Mouse (Mus musculus) midbrain, embryonic 14.5 days (tissue): ENCODE measurements at regions not wholly inside any gene's neighbourhood (a gene's known extent, or its start where the extent isn't known, plus 50 kb on each side); places are given as distances from the start of the nearest gene placed in this dataset.
A peak's percentile ranks its signal among the peaks of the same experiment; 100 is the strongest.

Experiments used
- ATAC-seq: fragments of 200-750 bp; cut with Nextera tagmentation; 2 replicates; pipeline ENCODE4 v1.8.0; 2017; ENCODE audit warnings: moderate number of reproducible peaks, moderate library complexity; ENCODE audit not compliant: low FRiP score, low TSS enrichment
- DNase-seq: peaks from one replicate; pipeline ENCODE4 v3.0.0-alpha.2; 2015
- H3K27ac ChIP-seq: fragments of 300-500 bp; sonication (generic); replicated peaks from 2 replicates; pipeline ENCODE4 v1.5.1; 2014; ENCODE audit warnings: mild to moderate bottlenecking, low read depth, low read length, moderate library complexity
- H3K27me3 ChIP-seq: fragments of 300-500 bp; sonication (generic); 2 replicates; pipeline ENCODE4 v1.6.1; 2014; ENCODE audit warnings: low read length, control low read depth, mixed read lengths; ENCODE audit not compliant: control insufficient read depth, insufficient read depth
- H3K36me3 ChIP-seq: fragments of 300-500 bp; sonication (generic); 2 replicates; pipeline ENCODE4 v1.6.1; 2014; ENCODE audit warnings: low read length, control low read depth; ENCODE audit not compliant: control insufficient read depth, insufficient read depth
- H3K4me1 ChIP-seq: fragments of 300-500 bp; sonication (generic); 2 replicates; pipeline ENCODE4 v1.6.1; 2014; ENCODE audit warnings: mild to moderate bottlenecking, antibody characterized with exemption, low read length, control low read depth; ENCODE audit not compliant: control insufficient read depth, insufficient read depth
- H3K4me2 ChIP-seq: fragments of 300-500 bp; sonication (generic); 2 replicates; pipeline ENCODE4 v1.6.1; 2014; ENCODE audit warnings: mild to moderate bottlenecking, low read length, moderate library complexity
- H3K4me3 ChIP-seq: fragments of 300-500 bp; sonication (generic); replicated peaks from 2 replicates; pipeline ENCODE4 v1.5.1; 2014; ENCODE audit warnings: low read depth, low read length
- H3K9ac ChIP-seq: fragments of 300-500 bp; sonication (generic); replicated peaks from 2 replicates; pipeline ENCODE4 v1.6.1; 2014; ENCODE audit warnings: mild to moderate bottlenecking, low read length, moderate library complexity
- H3K9me3 ChIP-seq: fragments of 300-500 bp; sonication (generic); 2 replicates; pipeline ENCODE4 v1.6.1; 2016; ENCODE audit warnings: low read length, control low read depth, mixed read lengths; ENCODE audit not compliant: control insufficient read depth
- WGBS: fragments of 180-500 bp; shearing (Covaris S2); extraction: QIAGEN DNeasy Blood & Tissue Kit; methylation state at CpG from one replicate; pipeline ENCODE4 v1.1.7; 2014; 5-methylcytosine and 5-hydroxymethylcytosine counted together

DNA sequence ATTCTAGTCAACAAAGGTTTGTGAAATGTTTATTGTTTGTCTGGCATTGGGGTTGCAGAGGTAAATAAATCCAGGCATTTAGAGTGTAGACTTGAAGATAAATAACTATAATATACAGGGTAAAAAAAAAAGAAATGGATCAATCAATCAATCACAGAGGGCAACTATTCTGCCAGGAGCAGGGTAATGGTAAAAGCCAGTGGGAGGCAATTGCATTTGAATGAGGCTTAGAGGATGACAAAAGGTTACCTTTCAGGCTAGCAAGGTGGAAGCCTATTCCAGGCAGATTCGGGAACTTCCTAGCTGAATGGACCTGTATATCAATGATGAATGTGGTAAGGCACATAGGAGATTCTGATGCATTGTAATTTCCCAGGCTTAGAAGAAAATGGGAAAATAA lies 557.6 kb downstream of the Cdk5rap2 start:
- H3K36me3 ChIP-seq, result no peaks in the 10 kb centered on the region
- WGBS, result 42% methylated on average over 1 of the region's 1 CpGs
- no peak for ATAC-seq

DNA sequence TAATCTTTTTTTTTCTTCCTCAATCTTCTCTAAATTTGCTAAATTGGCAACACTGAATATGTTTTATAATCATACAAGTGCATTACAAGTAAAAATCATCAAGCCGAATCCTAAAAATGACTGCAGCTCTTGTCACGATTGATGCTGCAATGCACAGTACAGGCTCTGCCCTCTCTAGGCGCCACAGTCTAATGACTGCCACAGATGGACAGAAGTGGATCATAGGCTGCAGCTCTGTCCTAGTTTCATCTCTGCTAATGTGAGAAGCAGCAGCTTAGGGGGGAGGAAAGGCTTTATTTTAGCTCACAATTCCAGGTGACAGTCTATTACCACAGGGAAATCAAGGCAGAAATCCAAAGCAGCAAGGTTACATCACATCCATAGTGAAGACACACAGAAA lies 560.8 kb downstream of the Cdk5rap2 start:
- Histone ChIP-seq H3K27ac (no peak overlapping the region), H3K9me3 (no peaks in the 10 kb centered on the region), H3K4me3 (no peak overlapping the region), H3K9ac (no peak overlapping the region), H3K27me3 (no peaks in the 10 kb centered on the region), H3K4me1 (no peaks in the 10 kb centered on the region), H3K36me3 (no peaks in the 10 kb centered on the region), H3K4me2 (no peak overlapping the region)
- 87% methylated on average over 3 of the region's 3 CpGs for WGBS
- ATAC-seq (no peak), DNase-seq (no peak)

More for the DNA sequence above, 557.6 kb downstream of the Cdk5rap2 start:
- Histone ChIP-seq H3K27ac (no peak overlapping the region), H3K9me3 (no peaks in the 10 kb centered on the region), H3K9ac (no peak overlapping the region), H3K4me1 (no peaks in the 10 kb centered on the region), H3K4me2 (no peak overlapping the region), H3K4me3 (no peak overlapping the region), H3K27me3 (no peaks in the 10 kb centered on the region)
- no peak for DNase-seq

DNA sequence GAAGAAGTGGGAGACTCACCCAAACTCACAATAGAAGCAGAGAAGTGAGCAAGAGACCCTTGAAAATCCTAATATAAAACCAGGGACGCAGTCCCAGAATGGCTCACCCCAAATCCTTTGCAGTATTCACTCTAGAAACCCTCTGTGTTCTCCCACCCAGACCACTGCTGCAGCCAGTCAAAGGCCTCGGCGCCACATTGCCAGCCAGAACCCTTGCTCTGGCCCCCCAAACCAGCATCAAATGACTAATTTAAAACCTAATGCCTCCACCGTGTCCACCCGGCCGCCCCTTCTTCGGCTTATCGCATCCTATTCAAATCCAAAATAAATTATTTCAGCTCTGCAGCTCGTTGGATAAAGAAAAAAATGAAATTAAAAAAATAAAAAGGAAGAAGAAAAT lies 570.4 kb downstream of the Cdk5rap2 start:
- Histone ChIP-seq H3K4me2 (no peak overlapping the region), H3K4me1 (0 out of 2 replicates have a peak, but pooled peaks cover 4% of the 10 kb centered on the region), H3K4me3 (no peak overlapping the region), H3K36me3 (no peaks in the 10 kb centered on the region), H3K9me3 (no peaks in the 10 kb centered on the region), H3K9ac (no peak overlapping the region), H3K27me3 (no peaks in the 10 kb centered on the region), H3K27ac (no peak overlapping the region)
- 44% methylated on average over 9 of the region's 9 CpGs for WGBS
- ATAC-seq (no peak), DNase-seq (peak; percentile 18)

GRCm38 (mm10) chr4:69838940-69839339 lies 571.3 kb downstream of the Cdk5rap2 start:
- H3K4me1 ChIP-seq, result 0 out of 2 replicates have a peak, but pooled peaks cover 4% of the 10 kb centered on the region
- no peaks in the 10 kb centered on the region for H3K27me3 ChIP-seq
- H3K36me3 ChIP-seq, result no peaks in the 10 kb centered on the region
- no peak overlapping the region for H3K27ac ChIP-seq
- no peak overlapping the region for H3K9ac ChIP-seq
- whole genome bisulfite sequencing, result 21% methylated on average over 4 of the region's 4 CpGs
- H3K4me2 ChIP-seq, result no peak overlapping the region
- no peak for DNase-seq
- H3K9me3 ChIP-seq, result no peaks in the 10 kb centered on the region
- H3K4me3 ChIP-seq, result no peak overlapping the region
- no peak for ATAC-seq

GRCm38 (mm10) chr4:69824903-69825268 lies 585.4 kb downstream of the Cdk5rap2 start:
- Histone ChIP-seq H3K27ac (peak overlapping the region; percentile 26), H3K27me3 (no peaks in the 10 kb centered on the region), H3K4me2 (no peak overlapping the region), H3K9me3 (no peaks in the 10 kb centered on the region), H3K36me3 (no peaks in the 10 kb centered on the region), H3K4me1 (peaks cover 15% of the 10 kb centered on the region), H3K9ac (no peak overlapping the region), H3K4me3 (no peak overlapping the region)
- ATAC-seq (peak; percentile 49; the same call in 1 of the 2 replicates), DNase-seq (no peak)
- WGBS, result 9% methylated on average over 3 of the region's 3 CpGs

- no peaks in the 10 kb centered on the region for H3K36me3 ChIP-seq
- no peaks in the 10 kb centered on the region for H3K27me3 ChIP-seq
- ATAC-seq (peak; percentile 89), DNase-seq (peak; percentile 76)
- peaks cover 15% of the 10 kb centered on the region for H3K4me1 ChIP-seq
- no peak overlapping the region for H3K4me2 ChIP-seq
- H3K9me3 ChIP-seq, result no peaks in the 10 kb centered on the region
- H3K4me3 ChIP-seq, result no peak overlapping the region
- 4% methylated on average over 6 of the region's 6 CpGs for WGBS
- H3K9ac ChIP-seq, result no peak overlapping the region
- peak overlapping the region; percentile 26 for H3K27ac ChIP-seq
These were observed 585.9 kb downstream of the Cdk5rap2 start for GRCm38 (mm10) chr4:69824215-69824902.

DNA sequence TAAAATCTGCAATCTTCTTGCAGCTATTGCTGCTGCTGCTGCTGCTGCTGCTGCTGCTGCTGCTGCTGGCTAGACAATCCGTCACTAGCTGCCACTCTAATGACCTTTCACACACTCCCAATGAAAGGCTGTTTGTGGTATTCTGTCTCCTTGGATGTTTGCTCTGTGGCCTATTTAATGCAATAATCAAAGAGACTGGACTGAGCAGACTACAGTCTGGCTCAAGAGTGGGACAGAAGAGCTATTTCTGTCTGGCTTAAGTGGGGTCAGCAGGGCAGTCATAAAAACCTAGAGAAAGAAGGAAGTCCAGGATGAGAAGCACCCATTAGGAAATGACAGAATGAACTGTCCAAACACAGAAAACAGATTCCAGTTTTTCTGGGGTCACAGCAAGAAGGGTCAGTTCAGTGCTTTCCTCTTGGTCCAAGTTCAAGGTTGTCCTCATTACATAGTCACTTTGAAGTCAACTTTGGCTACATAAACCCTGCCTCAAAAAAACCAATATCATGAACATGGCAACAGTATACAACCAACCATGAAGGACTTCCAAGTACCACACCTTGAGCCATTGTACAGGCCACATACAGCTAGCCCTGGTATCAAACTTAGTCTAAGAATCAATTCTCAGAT lies 586.8 kb downstream of the Cdk5rap2 start:
- no peaks in the 10 kb centered on the region for H3K9me3 ChIP-seq
- H3K27ac ChIP-seq, result peak overlapping the region; percentile 26; the same call in 1 of the 2 replicates
- H3K4me3 ChIP-seq, result no peak overlapping the region
- ATAC-seq (0 out of 2 replicates have a peak, but pooled peaks have one; percentile 5), DNase-seq (peak; percentile 20)
- WGBS, result 25% methylated on average over 1 of the region's 1 CpGs
- no peaks in the 10 kb centered on the region for H3K27me3 ChIP-seq
- H3K4me1 ChIP-seq, result peaks cover 15% of the 10 kb centered on the region
- no peaks in the 10 kb centered on the region for H3K36me3 ChIP-seq
- no peak overlapping the region for H3K4me2 ChIP-seq
- H3K9ac ChIP-seq, result no peak overlapping the region

DNA sequence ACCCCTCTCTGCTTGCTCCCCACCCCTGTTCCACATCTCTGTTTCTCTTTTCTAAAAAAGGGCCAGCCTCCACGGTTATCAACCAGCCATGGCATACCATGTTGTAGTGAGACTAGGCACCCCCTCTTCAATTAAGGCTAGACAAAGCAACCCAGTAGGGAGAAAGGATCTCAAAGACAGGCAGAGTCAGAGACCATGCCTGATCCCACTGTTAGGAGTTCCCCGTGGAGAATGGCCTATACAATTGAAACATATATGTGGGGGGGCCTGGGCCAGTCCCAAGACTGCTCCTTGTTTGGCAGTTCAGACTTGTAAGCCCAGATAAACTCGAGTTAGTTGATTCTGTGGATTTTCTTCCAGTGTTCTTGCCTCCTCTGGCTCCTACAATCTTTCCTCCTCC lies 591.4 kb downstream of the Cdk5rap2 start:
- 3% methylated on average over 3 of the region's 3 CpGs for WGBS
- H3K27ac ChIP-seq, result no peak overlapping the region
- no peak; the same call in 1 of the 2 replicates for ATAC-seq
- H3K4me1 ChIP-seq, result peaks cover 6% of the 10 kb centered on the region; the same call in 1 of the 2 replicates
- no peak overlapping the region for H3K9ac ChIP-seq
- no peaks in the 10 kb centered on the region for H3K9me3 ChIP-seq
- no peaks in the 10 kb centered on the region for H3K36me3 ChIP-seq
- DNase-seq, result no peak
- no peaks in the 10 kb centered on the region for H3K27me3 ChIP-seq
- H3K4me3 ChIP-seq, result no peak overlapping the region
- H3K4me2 ChIP-seq, result no peak overlapping the region
